Mouse (Mus musculus): ENCODE data around the gene Pomt1. TPM values are rescaled to one million over a fixed set of nuclear protein-coding genes. Genes with fewer than 3 reads are reported as not detected.
A peak's percentile ranks its signal among the peaks of the same experiment; 100 is the strongest.

The Pomt1 gene
- polyA plus RNA-seq (2012; ENCODE audit: insufficient read depth, insufficient read length, low replicate concordance, missing spikeins): not detected in 2 replicates

- Histone ChIP-seq H3K27ac (ENCODE audit: insufficient read depth, low read depth, low read length) (peak within 1 kb of the TSS; percentile 76), H3K4me3 (ENCODE audit: insufficient read depth, low read depth, low read length) (peak within 1 kb of the TSS; percentile 71), H3K4me1 (ENCODE audit: control insufficient read depth, insufficient read depth, low read length) (no peaks in the 10 kb centered on the region; the same call in 1 of the 2 replicates)
- peak; percentile 68; the same call in 1 of the 2 replicates for TF ChIP-seq POLR2A (IDR thresholded peaks at IDR 0.05; ENCODE audit: insufficient read depth, low read depth, low read length)
- TF ChIP-seq CTCF (IDR thresholded peaks at IDR 0.05; ENCODE audit: insufficient read depth, low read depth, low read length): no peak
- under 1% methylated on average over 54 of the region's 54 CpGs for WGBS
Measured at GRCm38 (mm10) chr2:32235886-32236759, at the start of gene Pomt1. TSS of gene Pomt1 (plus strand) at chr2:32236590.

GRCm38 (mm10) chr2:32187019-32187551 is 49.3 kb upstream of the Pomt1 start:
- Histone ChIP-seq H3K4me3 (ENCODE audit: insufficient read depth, low read depth, low read length) (no peak overlapping the region), H3K27ac (ENCODE audit: insufficient read depth, low read depth, low read length) (peak overlapping the region; percentile 49), H3K4me1 (ENCODE audit: control insufficient read depth, insufficient read depth, low read length) (peaks cover 50% of the 10 kb centered on the region)
- TF ChIP-seq CTCF (IDR thresholded peaks at IDR 0.05; ENCODE audit: insufficient read depth, low read depth, low read length) (no peak), POLR2A (IDR thresholded peaks at IDR 0.05; ENCODE audit: insufficient read depth, low read depth, low read length) (no peak)
- 47% methylated on average over 13 of the region's 13 CpGs for WGBS

- Histone ChIP-seq H3K4me1 (ENCODE audit: control insufficient read depth, insufficient read depth, low read length) (peaks cover 44% of the 10 kb centered on the region), H3K27ac (ENCODE audit: insufficient read depth, low read depth, low read length) (peak overlapping the region; percentile 62; the same call in 1 of the 2 replicates), H3K4me3 (ENCODE audit: insufficient read depth, low read depth, low read length) (no peak overlapping the region)
- TF ChIP-seq POLR2A (IDR thresholded peaks at IDR 0.05; ENCODE audit: insufficient read depth, low read depth, low read length) (no peak), CTCF (IDR thresholded peaks at IDR 0.05; ENCODE audit: insufficient read depth, low read depth, low read length) (no peak)
- 43% methylated on average over 7 of the region's 7 CpGs for WGBS
Measured at GRCm38 (mm10) chr2:32187649-32188048, 48.7 kb upstream of the Pomt1 start.

GRCm38 (mm10) chr2:32189060-32189681 is 47.2 kb upstream of the Pomt1 start:
- Histone ChIP-seq H3K4me1 (ENCODE audit: control insufficient read depth, insufficient read depth, low read length) (peaks cover 34% of the 10 kb centered on the region), H3K27ac (ENCODE audit: insufficient read depth, low read depth, low read length) (no peak overlapping the region), H3K4me3 (ENCODE audit: insufficient read depth, low read depth, low read length) (no peak overlapping the region)
- WGBS: 67% methylated on average over 5 of the region's 5 CpGs
- no peak for TF ChIP-seq CTCF (IDR thresholded peaks at IDR 0.05; ENCODE audit: insufficient read depth, low read depth, low read length)
- no peak for TF ChIP-seq POLR2A (IDR thresholded peaks at IDR 0.05; ENCODE audit: insufficient read depth, low read depth, low read length)

- TF ChIP-seq CTCF (IDR thresholded peaks at IDR 0.05; ENCODE audit: insufficient read depth, low read depth, low read length): no peak
- no peak for TF ChIP-seq POLR2A (IDR thresholded peaks at IDR 0.05; ENCODE audit: insufficient read depth, low read depth, low read length)
- Histone ChIP-seq H3K27ac (ENCODE audit: insufficient read depth, low read depth, low read length) (no peak overlapping the region), H3K4me3 (ENCODE audit: insufficient read depth, low read depth, low read length) (no peak overlapping the region), H3K4me1 (ENCODE audit: control insufficient read depth, insufficient read depth, low read length) (peaks cover 23% of the 10 kb centered on the region)
- WGBS: 48% methylated on average over 1 of the region's 1 CpGs
Measured at GRCm38 (mm10) chr2:32190620-32191019, 45.8 kb upstream of the Pomt1 start.

GRCm38 (mm10) chr2:32191872-32192507 is 44.4 kb upstream of the Pomt1 start:
- H3K4me3 ChIP-seq (ENCODE audit: insufficient read depth, low read depth, low read length): no peak overlapping the region
- H3K27ac ChIP-seq (ENCODE audit: insufficient read depth, low read depth, low read length): no peak overlapping the region
- peaks cover 13% of the 10 kb centered on the region for H3K4me1 ChIP-seq (ENCODE audit: control insufficient read depth, insufficient read depth, low read length)
- WGBS: 72% methylated on average over 18 of the region's 18 CpGs
- peak; percentile 50; the same call in 1 of the 2 replicates for TF ChIP-seq CTCF (IDR thresholded peaks at IDR 0.05; ENCODE audit: insufficient read depth, low read depth, low read length)
- TF ChIP-seq POLR2A (IDR thresholded peaks at IDR 0.05; ENCODE audit: insufficient read depth, low read depth, low read length): no peak

- TF ChIP-seq POLR2A (IDR thresholded peaks at IDR 0.05; ENCODE audit: insufficient read depth, low read depth, low read length): no peak
- Histone ChIP-seq H3K27ac (ENCODE audit: insufficient read depth, low read depth, low read length) (no peak overlapping the region), H3K4me1 (ENCODE audit: control insufficient read depth, insufficient read depth, low read length) (peaks cover 26% of the 10 kb centered on the region), H3K4me3 (ENCODE audit: insufficient read depth, low read depth, low read length) (no peak overlapping the region)
- WGBS: 58% methylated on average over 11 of the region's 11 CpGs
Measured at GRCm38 (mm10) chr2:32198977-32199376, 37.4 kb upstream of the Pomt1 start.

GRCm38 (mm10) chr2:32200033-32200432 is 36.4 kb upstream of the Pomt1 start:
- Histone ChIP-seq H3K4me3 (ENCODE audit: insufficient read depth, low read depth, low read length) (no peak overlapping the region), H3K27ac (ENCODE audit: insufficient read depth, low read depth, low read length) (no peak overlapping the region), H3K4me1 (ENCODE audit: control insufficient read depth, insufficient read depth, low read length) (peaks cover 26% of the 10 kb centered on the region)
- TF ChIP-seq POLR2A (IDR thresholded peaks at IDR 0.05; ENCODE audit: insufficient read depth, low read depth, low read length): no peak
- 77% methylated on average over 4 of the region's 4 CpGs for WGBS

All from olfactory bulb, adult 2 months (tissue).